Mouse (Mus musculus): ENCODE results near the gene Ufsp1. TPM values are rescaled to one million over a fixed set of nuclear protein-coding genes. Genes with fewer than 3 reads are reported as not detected.

Ufsp1 gene
- total RNA-seq, 1 experiment: 6.3 TPM

GRCm38 (mm10) chr5:137305822-137306221 lies 11.4 kb downstream of the Ufsp1 start:
- Histone ChIP-seq H3K36me3 (ENCODE audit: control insufficient read depth, insufficient read depth, low read length, poor library complexity, severe bottlenecking) (peaks cover 51% of the 10 kb centered on the region), H3K27ac (ENCODE audit: insufficient read depth, low read depth, low read length, poor library complexity, severe bottlenecking) (peak overlapping the region; percentile 63), H3K9ac (ENCODE audit: insufficient read depth, low read depth, low read length, poor library complexity, severe bottlenecking) (peak overlapping the region; percentile 63; the same call in 1 of the 2 replicates), H3K9me3 (ENCODE audit: control insufficient read depth, insufficient read depth, low read depth, low read length) (no peaks in the 10 kb centered on the region), H3K4me3 (ENCODE audit: insufficient read depth in 1 of 2, low read depth in 1 of 2, low read length in 2 of 2, poor library complexity in 1 of 2, severe bottlenecking in 1 of 2) (peak overlapping the region; percentile 60 to 84), H3K4me1 (ENCODE audit: control insufficient read depth in 2 of 2, insufficient read depth in 2 of 2, low read length in 2 of 2, poor library complexity in 1 of 2) (peaks cover 6 to 13% of the 10 kb centered on the region in 2 experiments; a peak in 2 of 4 replicates)
- no peak for DNase-seq (ENCODE audit: low read depth, low spot score)
- in situ Hi-C loops (cut with MboI; ENCODE audit: low sequenced_read_pairs in 2 of 2, unreplicated experiment in 2 of 2): no loop called here
- TF ChIP-seq ZNF384 (IDR thresholded peaks at IDR 0.05; ENCODE audit: low read depth, low read length) (no peak), HCFC1 (IDR thresholded peaks at IDR 0.05; ENCODE audit: borderline replicate concordance, insufficient read depth, low read length) (no peak), ZC3H11A (IDR thresholded peaks at IDR 0.05; ENCODE audit: borderline replicate concordance, low read depth, low read length) (no peak), MAFK (IDR thresholded peaks at IDR 0.05; ENCODE audit: insufficient read depth, low read depth, low read length) (peak; percentile 90), CHD2 (IDR thresholded peaks at IDR 0.05; ENCODE audit: low read depth, low read length) (no peak)

- Histone ChIP-seq H3K4me1 (ENCODE audit: control insufficient read depth in 2 of 2, insufficient read depth in 2 of 2, low read length in 2 of 2, poor library complexity in 1 of 2) (peaks cover 6 to 13% of the 10 kb centered on the region in 2 experiments; a peak in 2 of 4 replicates), H3K9me3 (ENCODE audit: control insufficient read depth, insufficient read depth, low read depth, low read length) (no peaks in the 10 kb centered on the region), H3K36me3 (ENCODE audit: control insufficient read depth, insufficient read depth, low read length, poor library complexity, severe bottlenecking) (peaks cover 47% of the 10 kb centered on the region), H3K4me3 (ENCODE audit: insufficient read depth in 1 of 2, low read depth in 1 of 2, low read length in 2 of 2, poor library complexity in 1 of 2, severe bottlenecking in 1 of 2) (peak overlapping the region; percentile 60 to 84), H3K27ac (ENCODE audit: insufficient read depth, low read depth, low read length, poor library complexity, severe bottlenecking) (peak overlapping the region; percentile 96; the same call in 1 of the 2 replicates), H3K9ac (ENCODE audit: insufficient read depth, low read depth, low read length, poor library complexity, severe bottlenecking) (peak overlapping the region; percentile 94)
- TF ChIP-seq CHD2 (IDR thresholded peaks at IDR 0.05; ENCODE audit: low read depth, low read length) (no peak), HCFC1 (IDR thresholded peaks at IDR 0.05; ENCODE audit: borderline replicate concordance, insufficient read depth, low read length) (no peak), MAFK (IDR thresholded peaks at IDR 0.05; ENCODE audit: insufficient read depth, low read depth, low read length) (no peak), ZC3H11A (IDR thresholded peaks at IDR 0.05; ENCODE audit: borderline replicate concordance, low read depth, low read length) (no peak), ZNF384 (IDR thresholded peaks at IDR 0.05; ENCODE audit: low read depth, low read length) (no peak)
- DNase-seq (ENCODE audit: low read depth, low spot score): no peak
- in situ Hi-C loops (cut with MboI; ENCODE audit: low sequenced_read_pairs in 2 of 2, unreplicated experiment in 2 of 2): no loop called here
Measured at GRCm38 (mm10) chr5:137306439-137307005, 12.1 kb downstream of the Ufsp1 start.

GRCm38 (mm10) chr5:137307071-137307912 lies 12.9 kb downstream of the Ufsp1 start, which contains the start of gene Srrt:
TSS of gene Srrt (minus strand) at chr5:137307674.
- in situ Hi-C loops (cut with MboI; ENCODE audit: low sequenced_read_pairs in 2 of 2, unreplicated experiment in 2 of 2): no loop called here
- no peaks in the 10 kb centered on the region for H3K9me3 ChIP-seq (ENCODE audit: control insufficient read depth, insufficient read depth, low read depth, low read length)
- peak; percentile 94 for TF ChIP-seq CHD2 (IDR thresholded peaks at IDR 0.05; ENCODE audit: low read depth, low read length)
- TF ChIP-seq MAFK (IDR thresholded peaks at IDR 0.05; ENCODE audit: insufficient read depth, low read depth, low read length): no peak
- no peak for TF ChIP-seq ZNF384 (IDR thresholded peaks at IDR 0.05; ENCODE audit: low read depth, low read length)
- TF ChIP-seq ZC3H11A (IDR thresholded peaks at IDR 0.05; ENCODE audit: borderline replicate concordance, low read depth, low read length): no peak
- TF ChIP-seq HCFC1 (IDR thresholded peaks at IDR 0.05; ENCODE audit: borderline replicate concordance, insufficient read depth, low read length): peak; percentile 23; the same call in 1 of the 2 replicates
- H3K4me3 ChIP-seq (ENCODE audit: insufficient read depth in 1 of 2, low read depth in 1 of 2, low read length in 2 of 2, poor library complexity in 1 of 2, severe bottlenecking in 1 of 2): peak within 1 kb of the TSS; percentile 60 to 84
- peaks cover 43% of the 10 kb centered on the region for H3K36me3 ChIP-seq (ENCODE audit: control insufficient read depth, insufficient read depth, low read length, poor library complexity, severe bottlenecking)
- peak; percentile 93 for DNase-seq (ENCODE audit: low read depth, low spot score)
- peak within 1 kb of the TSS; percentile 96 for H3K27ac ChIP-seq (ENCODE audit: insufficient read depth, low read depth, low read length, poor library complexity, severe bottlenecking)
- peak within 1 kb of the TSS; percentile 94 for H3K9ac ChIP-seq (ENCODE audit: insufficient read depth, low read depth, low read length, poor library complexity, severe bottlenecking)
- peaks cover 6 to 7% of the 10 kb centered on the region in 2 experiments; a peak in 2 of 4 replicates for H3K4me1 ChIP-seq (ENCODE audit: control insufficient read depth in 2 of 2, insufficient read depth in 2 of 2, low read length in 2 of 2, poor library complexity in 1 of 2)

- peak overlapping the region; percentile 94; the same call in 1 of the 2 replicates for H3K9ac ChIP-seq (ENCODE audit: insufficient read depth, low read depth, low read length, poor library complexity, severe bottlenecking)
- TF ChIP-seq ZC3H11A (IDR thresholded peaks at IDR 0.05; ENCODE audit: borderline replicate concordance, low read depth, low read length) (no peak), MAFK (IDR thresholded peaks at IDR 0.05; ENCODE audit: insufficient read depth, low read depth, low read length) (no peak), HCFC1 (IDR thresholded peaks at IDR 0.05; ENCODE audit: borderline replicate concordance, insufficient read depth, low read length) (no peak)
- H3K9me3 ChIP-seq (ENCODE audit: control insufficient read depth, insufficient read depth, low read depth, low read length): no peaks in the 10 kb centered on the region
- H3K36me3 ChIP-seq (ENCODE audit: control insufficient read depth, insufficient read depth, low read length, poor library complexity, severe bottlenecking): peaks cover 35% of the 10 kb centered on the region
- peak overlapping the region; percentile 60 to 84 for H3K4me3 ChIP-seq (ENCODE audit: insufficient read depth in 1 of 2, low read depth in 1 of 2, low read length in 2 of 2, poor library complexity in 1 of 2, severe bottlenecking in 1 of 2)
- peaks cover 6 to 9% of the 10 kb centered on the region in 2 experiments; a peak in 2 of 4 replicates for H3K4me1 ChIP-seq (ENCODE audit: control insufficient read depth in 2 of 2, insufficient read depth in 2 of 2, low read length in 2 of 2, poor library complexity in 1 of 2)
- H3K27ac ChIP-seq (ENCODE audit: insufficient read depth, low read depth, low read length, poor library complexity, severe bottlenecking): peak overlapping the region; percentile 96; the same call in 1 of the 2 replicates
- DNase-seq (ENCODE audit: low read depth, low spot score): no peak
- in situ Hi-C loops (cut with MboI; ENCODE audit: low sequenced_read_pairs in 2 of 2, unreplicated experiment in 2 of 2): no loop called here
Measured at GRCm38 (mm10) chr5:137308356-137308755, 13.9 kb downstream of the Ufsp1 start.

All from ES-E14 (cell line).